Mouse (Mus musculus) kidney, adult 2 months (tissue): ENCODE data around the gene Tbl1xr1. TPM values are rescaled to one million over a fixed set of nuclear protein-coding genes. Genes with fewer than 3 reads are reported as not detected.

Experiments
- DNase-seq: peaks from one replicate; pipeline ENCODE4 v3.0.0; 2021
- H3K27ac ChIP-seq: fragments of 200-500 bp; 2 replicates; pipeline ENCODE4 v1.5.1; 2012; ENCODE audit warnings: low read depth, low read length, control low read depth, inconsistent platforms; ENCODE audit not compliant: insufficient read depth
- H3K27me3 ChIP-seq: fragments of 200-500 bp; replicated peaks from 2 replicates; pipeline ENCODE4 v1.6.1; 2012; ENCODE audit warnings: mild to moderate bottlenecking, moderate library complexity, low read length, inconsistent platforms; ENCODE audit not compliant: control insufficient read depth, insufficient read depth
- H3K36me3 ChIP-seq: fragments of 200-500 bp; 2 replicates; pipeline ENCODE4 v1.6.1; 2012; ENCODE audit warnings: mild to moderate bottlenecking, moderate library complexity, low read length, inconsistent platforms; ENCODE audit not compliant: control insufficient read depth, insufficient read depth
- H3K4me1 ChIP-seq: fragments of 200-500 bp; 2 replicates; pipeline ENCODE4 v1.6.1; 2011; ENCODE audit warnings: low read length; ENCODE audit not compliant: control insufficient read depth, insufficient read depth
- H3K4me3 ChIP-seq: fragments of 200-500 bp; 2 replicates; pipeline ENCODE4 v1.5.1; 2011; ENCODE audit warnings: mild to moderate bottlenecking, low read depth, low read length, control low read depth; ENCODE audit not compliant: insufficient read depth
- CTCF ChIP-seq: fragments of 200-500 bp; conservative IDR thresholded peaks from 2 replicates; pipeline ENCODE4 v1.5.1; 2011; ENCODE audit warnings: low read depth, mild to moderate bottlenecking, control low read depth, low read length, moderate library complexity, mixed read lengths; ENCODE audit not compliant: insufficient read depth, insufficient read length
- POLR2A ChIP-seq: fragments of 200-500 bp; IDR thresholded peaks from one replicate; pipeline ENCODE4 v1.6.1; 2011; ENCODE audit warnings: low read depth, low read length, control low read depth
- WGBS: fragments of 180-500 bp; shearing (Covaris S2); methylation state at CpG from one replicate; pipeline ENCODE4 v1.1.7; 2018; 5-methylcytosine and 5-hydroxymethylcytosine counted together
- polyA plus RNA-seq: library from polyadenylated mRNA; depleted of rRNA; stranded (reverse); fragments of >200 nt; gene quantifications from 2 replicates; pipeline ENCODE4 v1.2.3, GENCODE M21; 2012

The Tbl1xr1 gene
- polyA plus RNA-seq, 1 experiment: 26.7 TPM

DNA sequence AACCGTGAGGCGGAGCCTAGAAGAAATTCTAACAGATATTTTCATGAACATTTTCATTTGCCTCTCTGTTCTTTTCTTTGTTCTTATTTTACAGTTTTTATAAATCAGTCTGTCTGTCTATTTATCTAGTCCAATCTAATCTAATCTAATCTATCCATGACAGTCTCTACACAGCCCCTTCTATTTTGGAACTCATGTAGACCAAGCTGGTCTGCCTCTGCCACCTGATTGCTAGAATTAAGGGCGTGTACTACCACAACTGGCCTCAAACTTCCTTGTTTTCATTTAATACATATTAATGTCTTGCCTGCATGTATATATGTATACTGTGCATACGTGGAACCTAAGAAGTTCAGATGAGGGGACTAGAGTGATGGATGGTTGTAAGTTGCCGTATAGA is 96.7 kb downstream of the Tbl1xr1 start:
- H3K27ac ChIP-seq: no peak overlapping the region
- H3K4me1 ChIP-seq: no peaks in the 10 kb centered on the region; the same call in 1 of the 2 replicates
- 96% methylated on average over 5 of the region's 5 CpGs for WGBS
- no peak for DNase-seq
- H3K4me3 ChIP-seq: no peak overlapping the region
- no peak for TF ChIP-seq CTCF
- TF ChIP-seq POLR2A: no peak
- H3K27me3 ChIP-seq: no peaks in the 10 kb centered on the region
- no peaks in the 10 kb centered on the region for H3K36me3 ChIP-seq

DNA sequence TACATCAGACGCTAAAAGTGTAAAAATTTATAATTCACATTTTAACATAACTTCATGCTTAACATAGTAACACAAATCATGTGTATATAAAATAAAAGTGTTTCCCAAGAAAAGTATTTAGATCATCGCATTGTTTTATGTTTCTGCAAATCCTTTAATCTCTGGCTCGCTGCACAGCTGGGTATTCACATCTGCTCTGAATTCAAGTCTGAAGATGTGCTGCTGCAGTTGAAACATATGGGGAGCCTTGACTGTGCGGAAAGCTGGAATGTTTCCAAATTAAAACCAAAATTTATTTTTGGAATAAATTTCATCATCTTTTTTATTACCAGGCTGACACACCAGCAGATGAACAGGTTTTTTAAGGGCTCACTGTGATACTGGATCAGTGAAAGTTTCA is 97.8 kb downstream of the Tbl1xr1 start:
- TF ChIP-seq POLR2A (no peak), CTCF (no peak)
- Histone ChIP-seq H3K27ac (no peak overlapping the region), H3K4me3 (no peak overlapping the region), H3K27me3 (no peaks in the 10 kb centered on the region), H3K36me3 (no peaks in the 10 kb centered on the region), H3K4me1 (no peaks in the 10 kb centered on the region; the same call in 1 of the 2 replicates)
- 88% methylated on average over 4 of the region's 4 CpGs for WGBS
- no peak for DNase-seq

DNA sequence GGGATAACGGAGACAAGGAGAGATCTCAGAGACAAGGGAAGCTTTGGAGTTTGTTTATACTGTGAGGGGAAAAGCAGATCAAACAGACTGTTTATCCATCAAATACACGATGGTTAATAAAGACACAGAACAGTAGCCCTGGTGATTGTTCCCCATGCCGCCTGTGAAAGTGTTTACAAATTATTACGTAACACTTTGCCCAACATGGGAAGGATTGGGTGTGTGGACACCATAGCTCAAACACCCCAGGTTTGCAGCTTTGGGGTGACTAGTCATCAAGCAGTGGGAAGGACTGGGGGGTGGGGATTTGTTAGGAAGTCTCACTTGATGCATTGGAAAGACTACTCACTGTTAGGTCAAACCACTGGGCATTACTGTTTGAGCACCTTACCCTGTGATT is 103.6 kb downstream of the Tbl1xr1 start:
- H3K27ac ChIP-seq: no peak overlapping the region

DNA sequence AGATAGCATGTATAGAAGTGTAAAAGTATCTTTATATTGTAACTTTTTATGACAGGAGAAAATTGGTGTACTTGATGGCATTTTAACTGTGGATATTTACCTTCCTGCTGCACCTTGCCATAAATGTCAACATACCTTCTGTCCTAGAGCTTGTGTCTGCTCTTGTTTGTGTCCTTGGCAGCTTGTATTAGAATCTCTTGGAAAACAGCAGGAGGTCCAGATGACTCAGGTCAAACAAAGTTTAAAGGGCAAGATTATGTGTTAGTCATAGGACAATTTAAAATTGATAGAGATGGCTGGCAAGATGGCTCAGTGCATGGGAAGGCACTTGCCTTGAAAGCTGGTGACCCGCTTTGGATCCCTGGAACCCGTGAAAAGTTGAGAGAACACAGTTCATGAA is 104.6 kb downstream of the Tbl1xr1 start:
- Histone ChIP-seq H3K36me3 (no peaks in the 10 kb centered on the region), H3K27me3 (no peaks in the 10 kb centered on the region), H3K4me3 (no peak overlapping the region), H3K4me1 (no peaks in the 10 kb centered on the region), H3K27ac (no peak overlapping the region)
- DNase-seq: no peak
- 90% methylated on average over 2 of the region's 2 CpGs for WGBS
- TF ChIP-seq CTCF: no peak
- TF ChIP-seq POLR2A: no peak

More for the DNA sequence above, 103.6 kb downstream of the Tbl1xr1 start:
- no peak for TF ChIP-seq POLR2A
- TF ChIP-seq CTCF: no peak
- no peaks in the 10 kb centered on the region for H3K4me1 ChIP-seq
- WGBS: 85% methylated on average over 4 of the region's 4 CpGs
- no peaks in the 10 kb centered on the region for H3K36me3 ChIP-seq
- no peak for DNase-seq
- no peak overlapping the region for H3K4me3 ChIP-seq
- H3K27me3 ChIP-seq: no peaks in the 10 kb centered on the region

- DNase-seq: no peak
- Histone ChIP-seq H3K4me1 (no peaks in the 10 kb centered on the region), H3K4me3 (no peak overlapping the region), H3K27ac (no peak overlapping the region), H3K36me3 (no peaks in the 10 kb centered on the region; the same call in 1 of the 2 replicates), H3K27me3 (no peaks in the 10 kb centered on the region)
- TF ChIP-seq POLR2A (no peak), CTCF (no peak)
- 92% methylated on average over 4 of the region's 4 CpGs for WGBS
Observed at GRCm38 (mm10) chr3:22185265-22185664, 108.8 kb downstream of the Tbl1xr1 start.

DNA sequence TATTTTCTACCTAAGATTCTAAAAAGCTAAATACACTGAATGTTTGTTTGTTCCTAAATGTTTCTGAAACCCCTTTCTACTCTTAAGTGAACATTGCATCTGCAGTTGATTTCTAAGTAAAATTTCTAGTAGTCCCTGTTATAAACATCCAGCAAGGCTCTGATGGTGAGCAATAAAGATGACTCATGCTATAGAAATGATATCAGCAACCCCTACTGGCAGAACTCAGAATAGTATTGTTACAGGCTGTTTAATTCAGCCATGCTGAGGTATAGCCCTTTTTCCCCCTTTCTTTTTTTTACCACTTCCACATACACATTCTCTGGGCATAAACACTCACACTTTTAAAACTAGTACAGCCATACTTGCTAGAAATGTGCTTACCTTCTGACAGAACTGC is 114.0 kb downstream of the Tbl1xr1 start:
- Histone ChIP-seq H3K4me1 (no peaks in the 10 kb centered on the region), H3K36me3 (peaks cover 11% of the 10 kb centered on the region), H3K27me3 (no peaks in the 10 kb centered on the region), H3K4me3 (no peak overlapping the region), H3K27ac (no peak overlapping the region)
- TF ChIP-seq CTCF (no peak), POLR2A (no peak)
- peak; percentile 27 for DNase-seq

DNA sequence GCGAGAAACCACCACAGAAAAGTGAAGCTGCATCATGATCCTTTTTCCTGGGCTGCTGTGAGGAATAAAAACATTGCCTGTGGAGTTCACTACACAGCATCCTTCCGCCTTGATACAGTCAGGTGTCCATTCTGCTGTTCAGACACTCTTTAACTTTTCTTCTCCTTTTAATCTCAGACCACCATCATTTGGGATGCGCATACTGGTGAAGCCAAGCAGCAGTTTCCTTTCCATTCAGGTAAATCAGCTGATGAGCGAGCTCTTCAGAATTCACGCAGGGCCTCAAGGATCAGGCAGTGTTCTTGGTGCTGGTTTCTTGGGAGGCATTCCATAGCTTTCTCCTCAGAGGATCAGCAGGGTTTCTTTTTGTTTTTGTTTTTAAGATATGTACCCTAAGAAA is 116.5 kb downstream of the Tbl1xr1 start:
- Histone ChIP-seq H3K4me3 (no peak overlapping the region), H3K27me3 (no peaks in the 10 kb centered on the region), H3K27ac (no peak overlapping the region), H3K36me3 (peaks cover 12% of the 10 kb centered on the region), H3K4me1 (no peaks in the 10 kb centered on the region)
- DNase-seq: no peak
- WGBS: 99% methylated on average over 5 of the region's 5 CpGs
- TF ChIP-seq CTCF: no peak
